34 mouse cellular contexts compared by ENCODE assay signal in genomic region chr8:79226046-79226445, GRCm38 (mm10). TPM values are rescaled to one million over a fixed set of nuclear protein-coding genes. Genes with fewer than 3 reads are reported as not detected.
DNase-seq lines count a peak whose midpoint lies in the region; ATAC-seq and TF ChIP-seq lines count a peak whose summit lies in the region.
"Had no signal": no experiment of that assay in that cellular context is flagged by ENCODE, and none has a peak within 500 bp of the region (broad histone marks: within the 10 kb centered on the region; RNA-seq: fewer than 3 reads in every experiment).

No protein-coding gene starts in this region.

- WGBS in forebrain, embryonic 14.5 days, result 94% methylated on average over 3 of the region's 3 CpGs

- H3K4me3 ChIP-seq in CH12.LX (replicated peaks in 1 of 3; ENCODE audit: low read depth in 2 of 3, low read length in 2 of 3, poor library complexity in 1 of 3), result peak overlapping the region; percentile 22 to 38 (median 36)
- no peak overlapping the region for H3K4me3 ChIP-seq in forebrain, embryonic 14.5 days (ENCODE audit: low read depth, low read length)
- H3K4me3 ChIP-seq: embryonic facial prominence, embryonic 10.5 days; embryonic facial prominence, embryonic 13.5 days; forebrain, embryonic 10.5 days; forebrain, embryonic 13.5 days; gastrocnemius, adult 2 months; heart, embryonic 12.5 days; heart, embryonic 15.5 days; hindbrain, embryonic 10.5 days; hindbrain, embryonic 13.5 days had no signal

- TF ChIP-seq POLR2A in CH12.LX (IDR thresholded peaks at IDR 0.05; ENCODE audit: low read depth, low read length), result no peak

- H3K9ac ChIP-seq in CH12.LX (ENCODE audit: insufficient read depth, low read depth), result peak overlapping the region; percentile 68
- H3K9ac ChIP-seq in forebrain, embryonic 14.5 days (ENCODE audit: low read length), result no peak overlapping the region
- H3K9ac ChIP-seq: embryonic facial prominence, embryonic 13.5 days; forebrain, embryonic 13.5 days; forebrain, postnatal 0 days; heart, embryonic 12.5 days; heart, embryonic 15.5 days; hindbrain, embryonic 13.5 days had no signal

- in situ Hi-C loops in CH12.LX (cut with MboI; ENCODE audit: low pct_ligation_motif_present, low pct_unique_long_range_greater_than_20kb, low sequenced_read_pairs), result no loop called here

- ATAC-seq in common myeloid progenitor, adult 5-6 weeks (replicated peaks; ENCODE audit: low read depth, poor library complexity, severe bottlenecking), result 0 out of 2 replicates have a peak, but pooled peaks have one; percentile 33
- peak; percentile 66 for ATAC-seq in megakaryocyte, adult 5-6 weeks (ENCODE audit: poor library complexity, severe bottlenecking)
- no peak for ATAC-seq in forebrain, embryonic 14.5 days
- ATAC-seq in erythroblast, adult 5-6 weeks (replicated peaks; ENCODE audit: low FRiP score, poor library complexity, severe bottlenecking), result no peak
- ATAC-seq: forebrain, embryonic 13.5 days; forebrain, postnatal 0 days; hindbrain, embryonic 16.5 days; intestine, embryonic 16.5 days had no signal

- H3K27ac ChIP-seq in CH12.LX (ENCODE audit: insufficient read depth, low read depth), result no peak overlapping the region
- no peak overlapping the region for H3K27ac ChIP-seq in forebrain, embryonic 14.5 days (ENCODE audit: low read depth, low read length)
- H3K27ac ChIP-seq: embryonic facial prominence, embryonic 10.5 days; embryonic facial prominence, embryonic 13.5 days; forebrain, embryonic 10.5 days; forebrain, embryonic 13.5 days; gastrocnemius, adult 2 months; heart, embryonic 15.5 days; hindbrain, embryonic 10.5 days; hindbrain, embryonic 13.5 days had no signal

- H3K9me3 ChIP-seq in CH12.LX (replicated peaks; ENCODE audit: low read length), result peaks cover 15% of the 10 kb centered on the region
- H3K9me3 ChIP-seq in forebrain, embryonic 14.5 days (replicated peaks; ENCODE audit: control insufficient read depth, low read length), result peaks cover 3% of the 10 kb centered on the region; the same call in 1 of the 2 replicates
- H3K9me3 ChIP-seq: forebrain, embryonic 10.5 days; heart, embryonic 15.5 days had no signal

- peaks cover 7 to 27% of the 10 kb centered on the region in 2 experiments for H3K36me3 ChIP-seq in CH12.LX (replicated peaks in 1 of 2; ENCODE audit: control insufficient read depth in 1 of 2, insufficient read depth in 1 of 2, low read length in 1 of 2)
- no peaks in the 10 kb centered on the region for H3K36me3 ChIP-seq in forebrain, embryonic 14.5 days (ENCODE audit: control insufficient read depth, insufficient read depth, low read length)
- H3K36me3 ChIP-seq: embryonic facial prominence, embryonic 10.5 days; embryonic facial prominence, embryonic 13.5 days; forebrain, embryonic 10.5 days; heart, embryonic 12.5 days; heart, embryonic 15.5 days; hindbrain, embryonic 10.5 days; hindbrain, embryonic 13.5 days had no signal

- no peak for TF ChIP-seq EP300 in CH12.LX (IDR thresholded peaks at IDR 0.05; ENCODE audit: low read length)

- peak; percentile 7 for DNase-seq in CH12.LX (ENCODE audit: extremely low read depth)
- no peak for DNase-seq in cerebellum, adult 9-10 months
- no peak for DNase-seq in forebrain, embryonic 14.5 days (ENCODE audit: low spot score)
- DNase-seq: adrenal gland, adult 2 months; adrenal gland, postnatal 14 days; cerebellum, adult 11-12 months; cerebellum, adult 8-10 months; cerebellum, postnatal 25 days; embryo, embryonic 11 days; forebrain, postnatal 0 days; gastrocnemius, adult 2 months; gastrocnemius, postnatal 14 days; heart, postnatal 10 days; heart, postnatal 36 days had no signal

- peaks cover 3 to 23% of the 10 kb centered on the region in 2 experiments; a peak in 3 of 4 replicates for H3K4me1 ChIP-seq in CH12.LX (ENCODE audit: control insufficient read depth in 1 of 2, insufficient read depth in 2 of 2)
- H3K4me1 ChIP-seq in forebrain, embryonic 14.5 days (ENCODE audit: control insufficient read depth, insufficient read depth, low read length), result no peaks in the 10 kb centered on the region
- H3K4me1 ChIP-seq: forebrain, embryonic 13.5 days had no signal

- dilution Hi-C loops in CH12.LX (cut with MboI; ENCODE audit: extremely low pct_ligation_motif_present, extremely low pct_unique_long_range_greater_than_20kb, low sequenced_read_pairs), result no loop called here

- no peaks in the 10 kb centered on the region for H3K27me3 ChIP-seq in CH12.LX (replicated peaks)
- H3K27me3 ChIP-seq in forebrain, embryonic 14.5 days (replicated peaks; ENCODE audit: control insufficient read depth, insufficient read depth, low read length), result no peaks in the 10 kb centered on the region
- H3K27me3 ChIP-seq: embryonic facial prominence, embryonic 13.5 days; forebrain, embryonic 13.5 days; heart, embryonic 12.5 days; heart, embryonic 15.5 days; hindbrain, embryonic 13.5 days had no signal

- TF ChIP-seq CTCF in CH12.LX (conservative IDR thresholded peaks at IDR 0.05 in 1 of 2, IDR thresholded peaks at IDR 0.05 in 1 of 2; ENCODE audit: low read depth in 2 of 2, low read length in 2 of 2), result no peak

- H3K4me2 ChIP-seq in CH12.LX (ENCODE audit: insufficient read depth, low read depth, poor library complexity, severe bottlenecking), result peak overlapping the region; percentile 80
- H3K4me2 ChIP-seq in forebrain, embryonic 14.5 days (ENCODE audit: low read length), result no peak overlapping the region
- H3K4me2 ChIP-seq: embryonic facial prominence, embryonic 13.5 days; forebrain, embryonic 13.5 days; heart, embryonic 12.5 days; heart, embryonic 15.5 days; hindbrain, embryonic 13.5 days had no signal

- H3K79me2 ChIP-seq in CH12.LX (replicated peaks; ENCODE audit: control insufficient read depth, extremely low read depth, insufficient read depth, poor library complexity, severe bottlenecking), result no peaks in the 10 kb centered on the region

- no peak for TF ChIP-seq RAD21 in CH12.LX (IDR thresholded peaks at IDR 0.05; ENCODE audit: low read depth, low read length)

TF ChIP-seq in CH12.LX, 34 proteins besides CTCF, POLR2A, EP300 and RAD21:
- TF ChIP-seq MYC (IDR thresholded peaks at IDR 0.05; ENCODE audit: low read depth, low read length), result no peak
- TF ChIP-seq HCFC1 (IDR thresholded peaks at IDR 0.05; ENCODE audit: low read depth, low read length), result no peak
- no peak for TF ChIP-seq POLR2AphosphoS2 (IDR thresholded peaks at IDR 0.05; ENCODE audit: low read depth, low read length)
- TF ChIP-seq ETS1 (conservative IDR thresholded peaks at IDR 0.05; ENCODE audit: low read depth, low read length), result no peak
- TF ChIP-seq JUN (IDR thresholded peaks at IDR 0.05; ENCODE audit: insufficient read depth, low read depth, low read length), result no peak
TF ChIP-seq in CH12.LX: peak in this region for 0.

RNA-seq across cellular contexts. Expression of gene 1700011L22Rik, which starts 22.3 kb away (rescaled TPM):
- total RNA-seq in CH12.LX (2012; rRNA removed), result not detected in 2 replicates
- not detected in 2 replicates for total RNA-seq in CH12.LX (2014; rRNA removed)
- not detected in 2 replicates for polyA plus RNA-seq in CH12.LX (2012; ENCODE audit: insufficient read length, low read depth)
- total RNA-seq in common myeloid progenitor, adult 5-6 weeks (2017), result not detected in 2 replicates
- total RNA-seq in megakaryocyte, adult 5-6 weeks (2015), result not detected in 2 replicates
- total RNA-seq in megakaryocyte, adult 5-6 weeks (2017), result not detected in 2 replicates
- polyA plus RNA-seq in forebrain, embryonic 14.5 days (2014; fragmentation: Nextera tagmentation; extraction: Ambion mirVana), result not detected in 2 replicates
- total RNA-seq in erythroblast, adult 5-6 weeks (2015; ENCODE audit: low replicate concordance), result not detected in 2 replicates
- not detected in 2 replicates for total RNA-seq in erythroblast, adult 5-6 weeks (2017; ENCODE audit: low replicate concordance)
- total RNA-seq: adrenal gland, adult 2 months; adrenal gland, postnatal 14 days; adrenal gland, postnatal 4 days; forebrain, postnatal 0 days; gastrocnemius, adult 2 months; gastrocnemius, postnatal 14 days; gastrocnemius, postnatal 4 days; heart, adult 18-20 months; heart, postnatal 10 days; heart, postnatal 36 days; MEL had no signal
- polyA plus RNA-seq: adrenal gland, adult 2 months; brain, embryonic 14.5 days; cortical plate, adult 2 months; embryonic facial prominence, embryonic 10.5 days; embryonic facial prominence, embryonic 13.5 days; forebrain, embryonic 10.5 days; forebrain, embryonic 13.5 days; forebrain, postnatal 0 days; frontal cortex, adult 2 months; heart, embryonic 12.5 days; heart, embryonic 15.5 days; hindbrain, embryonic 10.5 days; hindbrain, embryonic 13.5 days; hindbrain, embryonic 16.5 days; intestine, embryonic 16.5 days had no signal

Comparison
In these comparisons a context has a peak if more than half of its experiments do, and no peak if none do; other contexts are left out.
1. ATAC-seq: peak in common myeloid progenitor, adult 5-6 weeks (single experiment) and megakaryocyte, adult 5-6 weeks (single experiment); none in forebrain, embryonic 14.5 days (single experiment) and erythroblast, adult 5-6 weeks (single experiment).